Mouse (Mus musculus) ES-E14 (cell line): ENCODE results near the gene Twist1.

Experiments used
- HCFC1 ChIP-seq: IDR thresholded peaks from 2 replicates; pipeline ENCODE4 v1.6.1; 2012; ENCODE audit warnings: low read length, inconsistent platforms, borderline replicate concordance; ENCODE audit not compliant: insufficient read depth
- MAFK ChIP-seq: IDR thresholded peaks from 2 replicates; pipeline ENCODE4 v1.6.1; 2014; ENCODE audit warnings: mild to moderate bottlenecking, low read depth, low read length, inconsistent platforms; ENCODE audit not compliant: insufficient read depth
- ZC3H11A ChIP-seq: IDR thresholded peaks from 2 replicates; pipeline ENCODE4 v1.6.1; 2012; ENCODE audit warnings: low read depth, mild to moderate bottlenecking, inconsistent platforms, low read length, borderline replicate concordance

DNA sequence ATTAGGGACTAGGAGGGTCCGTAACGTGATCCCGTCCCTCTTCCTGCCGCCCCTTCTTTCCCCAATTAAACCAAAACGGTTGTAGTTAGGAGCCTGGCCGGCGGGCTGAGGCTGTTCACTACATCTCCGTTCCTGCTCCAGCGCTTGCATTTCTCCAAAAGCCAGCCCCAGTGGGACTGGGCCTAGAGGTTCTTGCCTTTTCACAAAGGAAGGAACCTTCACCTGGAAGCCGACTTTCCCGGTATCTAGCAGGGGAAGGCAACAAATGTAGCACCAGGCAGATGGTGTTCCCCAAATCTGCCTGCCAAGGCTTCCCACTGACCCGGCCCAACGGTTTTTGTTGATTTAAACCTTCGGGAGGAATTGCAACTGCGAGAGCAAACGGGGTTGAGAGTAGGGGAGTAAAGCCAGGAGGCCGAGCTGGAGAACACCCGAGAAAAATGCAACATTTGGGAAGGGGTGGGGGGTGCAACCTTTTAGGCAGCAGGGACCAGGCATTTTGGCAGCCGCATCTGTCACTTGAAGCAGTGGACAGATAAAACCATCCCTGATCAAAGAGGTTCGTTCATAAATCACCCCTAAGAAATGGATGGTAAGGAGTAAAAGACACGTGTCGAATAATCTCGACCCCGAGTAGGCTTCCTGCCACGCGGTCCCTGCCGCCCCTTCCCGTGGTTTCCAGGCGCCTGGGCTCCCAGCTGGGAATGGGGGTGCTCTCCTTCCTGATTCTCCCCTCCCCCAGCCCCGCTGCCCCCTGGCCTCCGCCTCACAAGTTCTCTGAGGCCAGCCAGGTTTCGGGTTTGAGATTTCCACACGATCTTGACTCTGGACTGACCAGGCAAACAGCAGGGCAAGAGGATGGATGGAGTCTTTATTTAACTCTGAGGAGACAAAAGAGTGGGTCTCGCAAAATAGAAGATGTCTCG, 9.3 kb downstream of the Twist1 start:
- no peak for TF ChIP-seq HCFC1
- TF ChIP-seq ZC3H11A = no peak
- no peak for TF ChIP-seq MAFK
